In genomic region chrX:160804409-160805150, GRCm38 (mm10) we compare ENCODE assay signal across 18 mouse cellular contexts. TPM values are rescaled to one million over a fixed set of nuclear protein-coding genes. Genes with fewer than 3 reads are reported as not detected.
DNase-seq lines count a peak whose midpoint lies in the region; ATAC-seq lines count a peak whose summit lies in the region.
"Had no signal": no experiment of that assay in that cellular context is flagged by ENCODE, and none has a peak within 500 bp of the region (broad histone marks: within the 10 kb centered on the region; RNA-seq: fewer than 3 reads in every experiment).

No protein-coding gene starts in this region.

- ATAC-seq in kidney, embryonic 16.5 days (ENCODE audit: low FRiP score, low TSS enrichment): no peak
- ATAC-seq: CD4-positive, CD25-positive, alpha-beta regulatory T cell, adult 4 months; liver, postnatal 0 days had no signal

- no peak overlapping the region for H3K4me3 ChIP-seq in kidney, embryonic 16.5 days (ENCODE audit: low read length)
- H3K4me3 ChIP-seq: embryonic facial prominence, embryonic 10.5 days; erythroblast, embryonic 14.5 days; heart, embryonic 13.5 days; limb, embryonic 13.5 days; midbrain, embryonic 10.5 days had no signal

- H3K27ac ChIP-seq in kidney, embryonic 16.5 days (ENCODE audit: low read length): no peak overlapping the region
- H3K27ac ChIP-seq: embryonic facial prominence, embryonic 10.5 days; heart, embryonic 13.5 days; limb, embryonic 13.5 days; midbrain, embryonic 10.5 days had no signal

- H3K4me2 ChIP-seq in kidney, embryonic 16.5 days (replicated peaks; ENCODE audit: low read depth, low read length): no peak overlapping the region
- H3K4me2 ChIP-seq: heart, embryonic 13.5 days; limb, embryonic 13.5 days had no signal

- H3K27me3 ChIP-seq in kidney, embryonic 16.5 days (ENCODE audit: insufficient read depth, low read length): peaks cover 13% of the 10 kb centered on the region; the same call in 1 of the 2 replicates

- no peaks in the 10 kb centered on the region for H3K36me3 ChIP-seq in kidney, embryonic 16.5 days (ENCODE audit: insufficient read depth, low read length)
- H3K36me3 ChIP-seq: embryonic facial prominence, embryonic 10.5 days; heart, embryonic 13.5 days; limb, embryonic 13.5 days had no signal

- H3K9me3 ChIP-seq in kidney, embryonic 16.5 days (ENCODE audit: low read length): no peaks in the 10 kb centered on the region
- H3K9me3 ChIP-seq: embryonic facial prominence, embryonic 10.5 days; heart, embryonic 13.5 days; limb, embryonic 13.5 days; midbrain, embryonic 10.5 days had no signal

- H3K4me1 ChIP-seq in kidney, embryonic 16.5 days (ENCODE audit: insufficient read depth, low read length): no peaks in the 10 kb centered on the region
- H3K4me1 ChIP-seq: embryonic facial prominence, embryonic 10.5 days; heart, embryonic 13.5 days; limb, embryonic 13.5 days; midbrain, embryonic 10.5 days had no signal

- DNase-seq in kidney, adult 11 months: peak; percentile 7
- peak; percentile 8 for DNase-seq in right cerebral cortex, adult 18-20 months
- DNase-seq in right cerebral cortex, postnatal 14 days: no peak
- DNase-seq in adrenal gland, postnatal 10 days: peak; percentile 48
- DNase-seq in heart, adult 18-20 months: no peak
- DNase-seq in gastrocnemius, postnatal 25 days: no peak
- DNase-seq: gastrocnemius, postnatal 36 days; liver, postnatal 0 days had no signal

- H3K9ac ChIP-seq in kidney, embryonic 16.5 days (replicated peaks; ENCODE audit: low read length): no peak overlapping the region
- H3K9ac ChIP-seq: heart, embryonic 13.5 days; limb, embryonic 13.5 days; liver, postnatal 0 days had no signal

- WGBS in kidney, embryonic 16.5 days: 80% methylated on average over 4 of the region's 4 CpGs

RNA-seq across cellular contexts. Expression of gene Rs1, which starts 36.8 kb away (rescaled TPM):
- not detected in 2 replicates for polyA plus RNA-seq in kidney, embryonic 16.5 days (2015; fragmentation: Nextera tagmentation; extraction: Ambion mirVana)
- total RNA-seq in adrenal gland, postnatal 10 days (2021): under 1 TPM in 1 of 2 experiments, not detected in 1; 0.03 TPM
- total RNA-seq in heart, adult 18-20 months (2021): under 1 TPM; 0.12 to 0.18 TPM
- under 1 TPM; 0.27 to 0.28 TPM for total RNA-seq in gastrocnemius, postnatal 25 days (2021)
- total RNA-seq: hematopoietic stem cell, adult 5-6 weeks had no signal
- polyA plus RNA-seq: CD4-positive, CD25-positive, alpha-beta regulatory T cell, adult 4 months; embryonic facial prominence, embryonic 10.5 days; erythroblast, embryonic 14.5 days; heart, embryonic 13.5 days; large intestine, adult 2 months; liver, postnatal 0 days; urinary bladder, adult 2 months had no signal

Comparison
In these comparisons a context has a peak if more than half of its experiments do, and no peak if none do; other contexts are left out.
1. DNase-seq: peak in kidney, adult 11 months (single experiment), right cerebral cortex, adult 18-20 months (single experiment) and adrenal gland, postnatal 10 days (single experiment); none in right cerebral cortex, postnatal 14 days (single experiment), heart, adult 18-20 months (0 of 2) and gastrocnemius, postnatal 25 days (single experiment).